Mouse (Mus musculus) skeletal muscle tissue, adult 2 months (tissue): ENCODE measurements at regions not wholly inside any gene's neighbourhood (a gene's known extent, or its start where the extent isn't known, plus 50 kb on each side); places are given as distances from the start of the nearest gene placed in this dataset.

Source experiments
- DNase-seq: peaks from one replicate; pipeline ENCODE4 v3.0.0-alpha.2; 2012; ENCODE audit warnings: low read depth, low spot score

DNA sequence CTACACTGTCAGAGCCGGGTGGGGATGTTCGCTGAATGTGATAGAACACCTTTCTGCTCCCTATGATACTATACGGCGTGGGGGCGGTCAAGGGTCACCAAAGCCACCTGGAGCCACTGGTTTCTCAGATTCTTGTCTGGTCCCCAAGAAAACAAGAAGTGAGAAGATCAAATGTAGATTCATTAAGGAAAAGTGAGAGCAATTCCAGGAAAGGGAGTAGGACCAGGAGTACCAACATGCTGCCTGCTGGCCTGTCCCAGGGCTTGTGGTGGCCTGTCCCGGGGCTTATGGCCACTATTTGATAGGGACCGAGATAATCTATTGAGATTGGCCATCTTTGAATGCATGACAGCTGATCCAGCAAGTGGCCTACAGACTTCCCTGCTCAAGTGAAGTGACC is 58.8 kb upstream of the Fut8 start:
- DNase-seq = no peak

GRCm38 (mm10) chr12:77177811-77178578 is 59.9 kb upstream of the Fut8 start:
- DNase-seq = no peak

DNA sequence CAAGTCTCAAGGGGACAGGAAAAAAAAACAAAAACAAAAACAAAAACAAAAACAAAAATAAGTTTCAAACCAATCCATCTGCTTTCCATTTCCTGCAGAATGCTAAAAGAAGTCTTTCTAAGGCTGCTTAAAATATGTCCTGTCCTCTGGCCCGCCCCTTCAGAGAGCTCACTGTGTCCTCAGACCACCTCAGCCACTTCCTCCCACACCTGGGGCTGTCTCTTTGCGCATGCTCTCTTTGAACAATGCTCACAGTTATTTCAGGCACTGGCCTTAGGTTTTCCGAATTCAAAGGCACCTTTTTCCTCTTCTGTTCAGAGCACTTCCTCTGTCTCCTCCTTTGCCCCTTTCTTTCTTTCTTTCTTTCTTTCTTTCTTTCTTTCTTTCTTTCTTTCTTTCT is 60.6 kb upstream of the Fut8 start:
- peak; percentile 11 for DNase-seq

DNA sequence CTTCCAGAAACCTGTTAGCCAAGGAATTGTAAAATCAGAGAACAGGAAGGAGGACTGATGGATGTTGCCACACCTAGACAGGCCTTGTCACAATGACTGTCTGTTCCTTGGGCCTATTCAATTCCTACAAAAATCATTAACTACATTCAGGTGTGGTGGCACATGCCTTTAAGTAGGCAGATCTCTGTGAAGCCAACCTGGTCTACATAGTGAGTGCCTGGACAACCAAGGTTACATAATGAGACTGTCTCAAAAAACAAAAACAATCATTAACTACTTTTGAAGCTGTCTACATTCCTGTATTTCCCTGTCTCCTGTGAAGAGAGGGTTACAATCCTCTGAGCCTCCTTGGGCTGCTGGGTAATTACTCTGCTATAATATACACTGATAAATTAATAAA is 63.9 kb upstream of the Fut8 start:
- no peak for DNase-seq

- no peak for DNase-seq
Measured at GRCm38 (mm10) chr12:77172540-77172939, 65.4 kb upstream of the Fut8 start.

GRCm38 (mm10) chr12:77170257-77170656 is 67.7 kb upstream of the Fut8 start:
- DNase-seq = no peak

GRCm38 (mm10) chr12:77168367-77168766 is 69.6 kb upstream of the Fut8 start:
- DNase-seq = no peak

DNA sequence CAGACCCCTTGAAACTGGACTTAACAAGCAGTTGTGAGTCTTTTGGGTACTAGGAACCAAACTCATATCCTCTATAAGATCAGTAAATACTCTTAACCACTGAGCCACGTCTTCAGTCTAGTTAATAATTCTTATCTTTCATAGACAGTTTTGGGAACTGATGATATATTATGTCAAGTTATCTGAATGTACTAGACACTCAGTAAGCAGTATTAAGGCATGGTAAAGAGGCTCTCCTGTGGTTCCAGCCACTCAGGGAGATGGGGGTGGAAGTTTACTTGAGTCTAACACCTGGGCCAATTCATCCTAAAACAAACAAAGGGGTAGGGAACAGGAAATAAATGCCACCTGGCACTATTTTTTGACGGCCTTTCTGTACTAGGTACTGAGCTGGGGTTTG is 81.2 kb upstream of the Fut8 start:
- no peak for DNase-seq

GRCm38 (mm10) chr12:77155626-77156025 is 82.3 kb upstream of the Fut8 start:
- no peak for DNase-seq

DNA sequence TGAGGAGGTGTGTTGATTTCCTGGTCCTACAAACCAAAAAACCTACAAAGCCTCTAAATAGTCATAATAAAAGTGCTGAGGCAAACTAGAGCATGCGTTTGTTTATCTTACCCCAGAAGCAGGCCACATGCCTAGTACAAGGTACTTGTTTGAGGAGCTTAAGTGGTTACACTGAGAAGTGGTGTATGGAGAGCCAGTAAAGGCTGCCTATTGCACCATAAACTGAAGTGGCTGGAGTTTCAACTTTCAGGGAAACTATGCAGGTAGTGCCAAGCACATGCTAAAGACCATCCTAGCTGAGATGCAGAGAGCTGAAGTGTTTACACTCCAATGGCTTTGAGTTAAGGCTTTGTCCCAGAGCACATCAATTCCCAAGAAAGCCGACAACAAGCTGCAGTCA is 86.5 kb upstream of the Fut8 start:
- DNase-seq = no peak

DNA sequence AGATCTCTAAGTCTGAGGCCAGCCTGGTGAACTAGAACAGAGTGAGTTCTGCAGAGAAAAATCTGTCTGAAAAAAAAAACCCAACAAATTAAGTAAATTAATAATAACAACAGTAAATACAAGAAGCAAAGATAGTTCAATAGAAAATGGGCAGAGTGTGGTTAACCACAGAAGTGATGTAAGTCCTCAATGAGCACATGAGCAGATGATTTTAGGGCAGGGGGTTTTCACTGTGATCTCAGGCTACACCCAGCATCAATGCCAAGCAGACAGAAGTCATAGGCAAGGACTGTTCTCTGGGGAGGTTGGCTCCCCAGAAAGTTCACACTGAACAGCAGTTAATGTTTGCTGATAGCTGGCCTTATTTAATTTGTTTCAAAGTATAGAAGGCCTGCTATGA is 88.1 kb upstream of the Fut8 start:
- DNase-seq = no peak

- DNase-seq = no peak
Measured at GRCm38 (mm10) chr12:77148146-77148545, 89.8 kb upstream of the Fut8 start.

DNA sequence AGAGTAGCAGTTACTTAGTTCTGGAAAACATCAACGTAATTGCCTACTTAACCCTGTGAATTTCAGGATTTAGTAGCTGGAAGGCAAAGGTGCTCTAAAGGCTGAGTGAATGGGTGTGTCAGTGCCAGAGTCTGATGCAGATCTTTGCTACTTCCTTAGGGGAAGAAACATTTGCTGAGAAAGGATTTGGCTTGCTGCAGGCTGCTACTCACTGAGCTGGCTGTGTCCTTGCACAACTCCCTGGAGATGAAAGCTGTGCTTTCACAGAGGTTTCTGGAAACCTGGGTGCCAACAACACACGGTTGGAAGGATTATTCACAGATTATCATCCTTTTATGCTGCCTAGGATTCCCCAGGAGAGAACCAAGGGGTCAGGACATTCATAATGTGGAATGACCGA is 94.0 kb upstream of the Fut8 start:
- peak; percentile 33 for DNase-seq

DNA sequence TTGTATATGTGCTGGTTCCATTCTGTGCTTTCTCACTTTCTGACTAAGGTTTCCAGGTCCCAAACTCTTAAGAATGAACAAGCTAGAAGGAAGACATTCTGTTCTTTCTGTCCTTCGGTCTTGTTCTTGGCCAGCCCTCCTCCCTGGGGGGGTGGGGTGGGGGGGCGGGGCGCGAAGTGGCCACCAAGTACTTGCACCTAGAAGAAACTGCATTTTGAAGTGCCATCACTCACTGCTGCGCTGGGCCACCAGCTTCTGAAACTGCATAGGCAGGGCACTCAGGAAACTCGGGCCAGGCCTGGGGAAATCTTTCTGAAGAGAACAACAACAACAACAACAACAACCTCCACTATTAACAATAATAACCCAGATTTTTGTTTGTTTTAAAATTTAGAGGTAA is 94.4 kb upstream of the Fut8 start:
- no peak for DNase-seq

- DNase-seq = no peak
Measured at GRCm38 (mm10) chr12:77143105-77143504, 94.8 kb upstream of the Fut8 start.

GRCm38 (mm10) chr12:77142224-77142623 is 95.7 kb upstream of the Fut8 start:
- no peak for DNase-seq

DNA sequence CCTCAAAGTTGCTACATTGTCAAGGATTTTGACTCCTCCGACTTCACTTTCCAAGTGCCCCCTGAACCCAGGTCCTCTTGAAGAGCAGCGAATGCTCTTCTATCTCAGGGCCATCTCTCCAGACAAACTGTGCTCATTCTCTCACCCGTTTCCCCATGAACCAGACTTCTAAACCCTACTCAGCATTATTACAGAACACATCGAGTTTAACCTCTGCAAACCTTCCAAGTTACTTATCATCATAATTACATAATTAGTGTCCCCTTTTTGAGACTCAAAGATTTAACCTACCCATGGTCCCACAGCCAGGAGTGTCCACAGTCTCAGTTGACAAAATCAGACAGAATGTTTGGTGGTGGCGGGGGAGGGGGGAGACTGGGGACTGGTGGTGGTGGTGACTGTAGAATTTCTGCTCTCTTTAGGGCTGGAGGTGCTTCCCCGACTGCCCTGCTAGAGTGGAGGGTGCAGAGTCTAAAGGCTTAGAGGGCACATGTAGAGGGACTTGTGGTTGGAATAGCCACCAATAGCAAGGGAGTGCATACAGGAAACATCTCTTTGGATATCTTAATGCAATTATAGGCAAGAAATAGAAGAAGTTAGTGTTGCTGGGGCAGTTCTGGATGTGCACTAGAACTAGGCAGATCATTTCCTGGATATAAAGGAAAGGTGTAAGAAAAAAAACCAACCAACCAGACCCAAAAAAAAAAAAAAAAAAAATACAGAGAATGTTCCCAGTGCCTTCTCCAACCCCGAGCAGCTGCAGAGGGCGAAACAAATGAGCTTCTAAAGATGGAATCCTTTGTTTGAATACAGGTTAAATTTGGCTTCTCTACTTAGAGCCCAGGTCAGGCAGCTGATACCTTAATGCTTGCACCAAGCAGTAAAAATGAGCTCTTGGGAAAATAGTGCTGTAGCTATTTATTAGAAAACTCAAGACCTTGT is 96.4 kb upstream of the Fut8 start:
- DNase-seq = no peak

DNA sequence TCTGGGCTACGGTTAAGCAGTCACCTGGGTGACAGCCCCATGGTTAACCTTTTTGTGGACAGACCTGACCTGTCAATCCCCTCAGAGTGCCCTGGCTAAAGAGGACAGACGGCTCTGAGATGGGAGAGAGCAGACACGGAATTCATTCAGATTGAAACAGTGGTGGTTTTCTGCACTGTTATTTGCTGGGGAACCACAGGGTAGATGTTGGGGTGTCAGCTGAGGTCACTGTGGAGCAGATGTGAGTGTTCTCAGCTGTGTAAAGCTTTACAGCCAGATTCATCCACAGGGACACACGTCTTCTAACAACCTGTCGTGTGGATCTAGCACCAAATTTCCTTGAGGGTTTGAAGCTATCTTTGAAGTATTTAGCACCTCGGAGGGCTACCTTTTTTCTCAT is 97.3 kb upstream of the Fut8 start:
- DNase-seq = no peak

- peak; percentile 34 for DNase-seq
Measured at GRCm38 (mm10) chr12:77140141-77140540, 97.8 kb upstream of the Fut8 start.

DNA sequence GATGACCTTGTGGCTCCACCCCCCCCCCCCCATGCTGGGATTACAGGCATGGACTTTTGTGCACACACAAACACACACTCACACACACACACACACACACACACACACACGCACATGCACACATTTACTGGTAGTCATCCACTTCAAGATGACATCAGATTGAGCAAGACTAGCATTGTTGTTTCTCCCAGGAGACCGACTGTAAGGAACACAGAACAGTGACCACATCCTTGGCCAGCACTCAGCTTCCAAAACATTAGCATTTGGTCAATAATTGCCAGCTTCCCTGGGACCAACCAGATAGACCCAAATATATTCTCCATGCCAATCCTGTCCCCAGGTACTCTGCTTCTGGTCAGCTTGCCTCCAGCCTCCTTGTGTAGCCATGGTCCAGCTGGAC is 98.2 kb upstream of the Fut8 start:
- DNase-seq = peak; percentile 63

- no peak for DNase-seq
Measured at GRCm38 (mm10) chr12:77138506-77139201, 99.3 kb upstream of the Fut8 start.

DNA sequence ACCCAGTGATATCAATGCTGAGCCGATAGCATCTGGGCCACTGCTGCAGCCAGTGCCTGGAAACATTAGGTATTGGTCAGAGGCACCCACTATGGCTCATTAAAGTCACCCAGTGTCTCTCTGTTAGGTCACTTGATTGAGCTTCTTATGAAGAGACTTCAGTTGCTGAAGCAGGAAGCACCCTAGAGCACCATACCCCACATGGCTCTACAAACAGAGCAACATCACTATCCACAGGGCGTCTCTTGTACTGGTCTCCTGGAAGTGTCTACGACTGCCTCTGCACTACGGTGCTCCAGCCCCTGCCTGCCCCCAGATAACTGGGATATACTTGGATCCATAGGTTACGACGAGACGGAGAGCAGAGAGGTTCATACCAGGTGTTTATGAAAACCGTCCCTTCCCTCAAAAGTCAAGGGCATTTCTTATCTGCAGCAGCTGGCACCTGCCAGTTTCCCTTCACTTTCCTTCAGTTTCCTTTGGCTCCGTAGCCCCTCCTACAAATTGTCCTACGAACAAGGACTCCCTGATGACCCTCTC is 100.6 kb upstream of the Fut8 start:
- no peak for DNase-seq
